Mouse (Mus musculus) megakaryocyte, embryonic 14.5 days (primary cell): Measurements from ENCODE around the gene Tnrc18.

Source experiments
- FLI1 ChIP-seq: IDR thresholded peaks from 2 replicates; pipeline ENCODE4 v1.6.1; 2012; ENCODE audit warnings: low read length, inconsistent platforms, mixed read lengths
- GATA1 ChIP-seq: IDR thresholded peaks from 3 replicates; pipeline ENCODE4 v1.6.1; 2012; ENCODE audit warnings: mixed read lengths, low read length, inconsistent platforms, borderline replicate concordance

DNA sequence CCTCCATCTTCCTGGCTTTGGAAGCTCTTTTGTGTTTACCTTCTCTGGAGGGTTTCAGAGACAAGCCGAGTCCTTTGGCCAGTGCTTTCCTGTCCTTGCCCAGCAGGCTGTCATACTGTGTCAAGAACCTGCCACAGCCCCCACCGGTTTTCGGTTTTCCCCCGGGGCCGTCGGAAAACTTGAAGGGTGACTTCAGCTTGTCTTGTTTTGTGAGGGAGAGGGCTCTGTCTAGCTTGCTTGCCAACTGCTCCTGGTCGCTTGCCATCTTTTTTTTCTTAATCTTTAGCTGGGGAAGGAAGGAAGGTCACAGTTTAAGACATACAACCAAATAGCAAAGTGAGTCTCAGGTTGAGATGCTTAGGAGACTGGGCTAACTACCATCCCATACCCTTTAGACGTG, 57.7 kb downstream of the Tnrc18 start:
- no peak for TF ChIP-seq FLI1
- TF ChIP-seq GATA1: no peak
